Comparison of ENCODE assay signal across 17 mouse cellular contexts in genomic region chr7:60939764-60940457, GRCm38 (mm10).
DNase-seq lines count a peak whose midpoint lies in the region; ATAC-seq and TF ChIP-seq lines count a peak whose summit lies in the region.
"Had no signal": no experiment of that assay in that cellular context is flagged by ENCODE, and none has a peak within 500 bp of the region (broad histone marks: within the 10 kb centered on the region; RNA-seq: fewer than 3 reads in every experiment).

No protein-coding gene starts in this region.

- WGBS in forebrain, embryonic 12.5 days, result 64% methylated on average over 3 of the region's 3 CpGs
- 52% methylated on average over 3 of the region's 3 CpGs for WGBS in hindbrain, embryonic 15.5 days
- WGBS in neural tube, embryonic 14.5 days, result 72% methylated on average over 3 of the region's 3 CpGs
- 63% methylated on average over 3 of the region's 3 CpGs for WGBS in intestine, embryonic 15.5 days

- TF ChIP-seq CTCF in left cerebral cortex, adult 2 months (IDR thresholded peaks at IDR 0.05), result no peak

- H3K36me3 ChIP-seq in forebrain, embryonic 12.5 days (replicated peaks), result no peaks in the 10 kb centered on the region
- H3K36me3 ChIP-seq in hindbrain, embryonic 15.5 days, result no peaks in the 10 kb centered on the region
- H3K36me3 ChIP-seq in neural tube, embryonic 14.5 days (ENCODE audit: control insufficient read depth, insufficient read depth, low read length), result no peaks in the 10 kb centered on the region
- H3K36me3 ChIP-seq in intestine, embryonic 15.5 days, result no peaks in the 10 kb centered on the region
- H3K36me3 ChIP-seq: G1E; kidney, embryonic 15.5 days; limb, embryonic 10.5 days; liver, embryonic 13.5 days had no signal

- H3K27me3 ChIP-seq in forebrain, embryonic 12.5 days, result no peaks in the 10 kb centered on the region
- H3K27me3 ChIP-seq in hindbrain, embryonic 15.5 days, result no peaks in the 10 kb centered on the region
- no peaks in the 10 kb centered on the region for H3K27me3 ChIP-seq in neural tube, embryonic 14.5 days (ENCODE audit: control insufficient read depth, insufficient read depth, low read length)
- no peaks in the 10 kb centered on the region for H3K27me3 ChIP-seq in intestine, embryonic 15.5 days (replicated peaks)
- H3K27me3 ChIP-seq: kidney, embryonic 15.5 days; liver, embryonic 13.5 days; megakaryocyte, embryonic 14.5 days had no signal

- H3K4me1 ChIP-seq in forebrain, embryonic 12.5 days, result no peaks in the 10 kb centered on the region
- no peaks in the 10 kb centered on the region for H3K4me1 ChIP-seq in hindbrain, embryonic 15.5 days (replicated peaks)
- H3K4me1 ChIP-seq in neural tube, embryonic 14.5 days (ENCODE audit: control insufficient read depth, insufficient read depth, low read length), result no peaks in the 10 kb centered on the region
- H3K4me1 ChIP-seq in intestine, embryonic 15.5 days (replicated peaks), result no peaks in the 10 kb centered on the region
- H3K4me1 ChIP-seq: kidney, embryonic 15.5 days; limb, embryonic 10.5 days; liver, embryonic 13.5 days; megakaryocyte, embryonic 14.5 days had no signal

- no peak overlapping the region for H3K4me2 ChIP-seq in forebrain, embryonic 12.5 days
- peak overlapping the region; percentile 42 for H3K4me2 ChIP-seq in hindbrain, embryonic 15.5 days
- no peak overlapping the region for H3K4me2 ChIP-seq in neural tube, embryonic 14.5 days (ENCODE audit: low read depth, low read length)
- no peak overlapping the region for H3K4me2 ChIP-seq in intestine, embryonic 15.5 days (replicated peaks)
- H3K4me2 ChIP-seq: kidney, embryonic 15.5 days; liver, embryonic 13.5 days had no signal

- peak; percentile 68; the same call in 1 of the 2 replicates for ATAC-seq in forebrain, embryonic 12.5 days (ENCODE audit: low FRiP score)
- ATAC-seq in hindbrain, embryonic 15.5 days (ENCODE audit: low FRiP score, low read depth), result peak; percentile 80; the same call in 1 of the 2 replicates
- peak; percentile 70 for ATAC-seq in neural tube, embryonic 14.5 days (ENCODE audit: low read depth)
- no peak for ATAC-seq in intestine, embryonic 15.5 days

- no peak overlapping the region for H3K27ac ChIP-seq in left cerebral cortex, adult 2 months
- no peak overlapping the region for H3K27ac ChIP-seq in forebrain, embryonic 12.5 days
- 0 out of 2 replicates have a peak overlapping the region, but pooled peaks have one; percentile 30 for H3K27ac ChIP-seq in hindbrain, embryonic 15.5 days (replicated peaks)
- no peak overlapping the region for H3K27ac ChIP-seq in neural tube, embryonic 14.5 days (ENCODE audit: low read depth, low read length)
- no peak overlapping the region for H3K27ac ChIP-seq in intestine, embryonic 15.5 days
- H3K27ac ChIP-seq: kidney, embryonic 15.5 days; limb, embryonic 10.5 days; liver, embryonic 13.5 days had no signal

- H3K9me3 ChIP-seq in forebrain, embryonic 12.5 days, result peaks cover 3% of the 10 kb centered on the region; the same call in 1 of the 2 replicates
- H3K9me3 ChIP-seq in hindbrain, embryonic 15.5 days, result no peaks in the 10 kb centered on the region; the same call in 1 of the 2 replicates
- 0 out of 2 replicates have a peak, but pooled peaks cover 4% of the 10 kb centered on the region for H3K9me3 ChIP-seq in neural tube, embryonic 14.5 days (ENCODE audit: control insufficient read depth, low read length)
- H3K9me3 ChIP-seq in intestine, embryonic 15.5 days, result no peaks in the 10 kb centered on the region
- H3K9me3 ChIP-seq: G1E; kidney, embryonic 15.5 days; limb, embryonic 10.5 days; liver, embryonic 13.5 days; megakaryocyte, embryonic 14.5 days had no signal

- H3K9ac ChIP-seq in forebrain, embryonic 12.5 days, result no peak overlapping the region
- no peak overlapping the region for H3K9ac ChIP-seq in hindbrain, embryonic 15.5 days
- H3K9ac ChIP-seq in neural tube, embryonic 14.5 days (replicated peaks; ENCODE audit: low read depth, low read length), result no peak overlapping the region
- no peak overlapping the region for H3K9ac ChIP-seq in intestine, embryonic 15.5 days
- H3K9ac ChIP-seq: kidney, embryonic 15.5 days; liver, embryonic 13.5 days had no signal

- intact Hi-C loops in left cerebral cortex, adult 2 months (cut with DNase I), result loop anchor here (10.0 kb wide), 1 partner anchor 65 kb away; no protein-coding TSS in a partner anchor

- H3K4me3 ChIP-seq in left cerebral cortex, adult 2 months, result peak overlapping the region; percentile 43
- no peak overlapping the region for H3K4me3 ChIP-seq in forebrain, embryonic 12.5 days (replicated peaks)
- peak overlapping the region; percentile 30 for H3K4me3 ChIP-seq in hindbrain, embryonic 15.5 days
- no peak overlapping the region for H3K4me3 ChIP-seq in neural tube, embryonic 14.5 days (ENCODE audit: low read depth, low read length)
- no peak overlapping the region for H3K4me3 ChIP-seq in intestine, embryonic 15.5 days (replicated peaks)
- H3K4me3 ChIP-seq: erythroblast, embryonic 14.5 days; kidney, embryonic 15.5 days; limb, embryonic 10.5 days; liver, embryonic 13.5 days; megakaryocyte, embryonic 14.5 days had no signal

- DNase-seq in left cerebral cortex, adult 2 months (ENCODE audit: extremely low spot score in 1 of 2, low spot score in 2 of 2), result no peak
- no peak for DNase-seq in left cerebral cortex, adult 9 months (ENCODE audit: low spot score in 2 of 2)
- DNase-seq in thymus, postnatal 36 days, result no peak
- DNase-seq: adrenal gland, adult 8-10 months; cerebellum, postnatal 10 days; heart, adult 18-20 months; liver, embryonic 13.5 days; thymus, adult 18-20 months had no signal

Comparison
In these comparisons a context has a peak if more than half of its experiments do, and no peak if none do; other contexts are left out.
1. H3K4me3 ChIP-seq: peak in left cerebral cortex, adult 2 months (single experiment) and hindbrain, embryonic 15.5 days (single experiment); none in forebrain, embryonic 12.5 days (single experiment), neural tube, embryonic 14.5 days (single experiment) and intestine, embryonic 15.5 days (single experiment).